Mouse (Mus musculus): ENCODE data around the gene Ntm.

- TF ChIP-seq CTCF (IDR thresholded peaks at IDR 0.05) (no peak), POLR2A (IDR thresholded peaks at IDR 0.05; ENCODE audit: insufficient read depth, low read depth, low read length) (no peak)
These were observed 890.9 kb downstream of the Ntm start for GRCm38 (mm10) chr9:29071997-29072396.

All from heart, adult 2 months (tissue).